27 mouse cellular contexts compared by ENCODE assay signal in genomic region chr6:123293509-123293908, GRCm38 (mm10). TPM values are rescaled to one million over a fixed set of nuclear protein-coding genes. Genes with fewer than 3 reads are reported as not detected.
A peak's percentile ranks its signal among the peaks of the same experiment; 100 is the strongest.
DNase-seq lines count a peak whose midpoint lies in the region; ATAC-seq and TF ChIP-seq lines count a peak whose summit lies in the region.
"Not testable (repeated sequence)": the region's sequence is repeated elsewhere in the genome, so short reads cannot be mapped to it uniquely, and the experiment has no call there.
"Had no signal": no experiment of that assay in that cellular context is flagged by ENCODE, and none has a peak within 500 bp of the region (broad histone marks: within the 10 kb centered on the region; RNA-seq: fewer than 3 reads in every experiment).

No protein-coding gene starts in this region.

- H3K4me3 ChIP-seq in MEL (ENCODE audit: control insufficient read depth in 1 of 2, insufficient read depth in 1 of 2, low read depth in 2 of 2, low read length in 2 of 2): peak overlapping the region; percentile 40 to 55
- not testable (repeated sequence) for H3K4me3 ChIP-seq in kidney, embryonic 15.5 days (replicated peaks); liver, embryonic 11.5 days (ENCODE audit: low read depth, low read length); liver, embryonic 14.5 days (ENCODE audit: insufficient read depth in 1 of 2, low read depth in 2 of 2, low read length in 2 of 2); liver, postnatal 0 days (ENCODE audit: low read depth, low read length)

- not testable (repeated sequence) for H3K79me2 ChIP-seq in MEL (ENCODE audit: control insufficient read depth, insufficient read depth, low read length, poor library complexity)

- not testable (repeated sequence) for DNase-seq in MEL (ENCODE audit: low read depth, low spot score); liver, embryonic 11.5 days (ENCODE audit: low spot score); liver, embryonic 14.5 days (ENCODE audit: low read depth in 3 of 3, low spot score in 3 of 3); liver, postnatal 0 days
- DNase-seq in spleen, postnatal 4 days (ENCODE audit: low spot score in 2 of 2): peak; percentile 23 to 64

- H3K9ac ChIP-seq in MEL (ENCODE audit: control insufficient read depth, low read depth, low read length, poor library complexity, severe bottlenecking): peak overlapping the region; percentile 60
- not testable (repeated sequence) for H3K9ac ChIP-seq in kidney, embryonic 15.5 days; liver, embryonic 11.5 days (ENCODE audit: low read depth, low read length); liver, postnatal 0 days (replicated peaks)
- peak overlapping the region; percentile 42; the same call in 1 of the 2 replicates for H3K9ac ChIP-seq in liver, embryonic 14.5 days (replicated peaks)

- TF ChIP-seq CTCF in MEL (IDR thresholded peaks at IDR 0.05 in 2 of 3, conservative IDR thresholded peaks at IDR 0.05 in 1 of 3; ENCODE audit: control insufficient read depth in 1 of 3, insufficient read depth in 1 of 3, low read depth in 2 of 3, low read length in 3 of 3, poor library complexity in 1 of 3, severe bottlenecking in 1 of 3); liver, embryonic 14.5 days (IDR thresholded peaks at IDR 0.05; ENCODE audit: low read depth); liver, postnatal 0 days (IDR thresholded peaks at IDR 0.05; ENCODE audit: low read depth): not testable (repeated sequence)

- 90% methylated on average over 11 of the region's 11 CpGs for WGBS in kidney, embryonic 15.5 days
- 68% methylated on average over 11 of the region's 11 CpGs for WGBS in liver, embryonic 11.5 days
- WGBS in liver, embryonic 14.5 days (ENCODE audit: insufficient replicate concordance): 38% methylated on average over 11 of the region's 11 CpGs
- 62% methylated on average over 11 of the region's 11 CpGs for WGBS in liver, postnatal 0 days (ENCODE audit: insufficient replicate concordance)

- peaks cover 0 to 26% of the 10 kb centered on the region in 2 experiments; a peak in 2 of 4 replicates for H3K36me3 ChIP-seq in MEL (ENCODE audit: control insufficient read depth in 1 of 2, insufficient read depth in 2 of 2, low read length in 2 of 2)
- not testable (repeated sequence) for H3K36me3 ChIP-seq in kidney, embryonic 15.5 days; liver, embryonic 11.5 days (ENCODE audit: control insufficient read depth, insufficient read depth, low read length); liver, embryonic 14.5 days (replicated peaks; ENCODE audit: control insufficient read depth, insufficient read depth, low read depth); liver, postnatal 0 days (replicated peaks; ENCODE audit: insufficient read depth, low read length)

- not testable (repeated sequence) for H3K4me2 ChIP-seq in kidney, embryonic 15.5 days; liver, embryonic 11.5 days
- H3K4me2 ChIP-seq in liver, embryonic 14.5 days (ENCODE audit: low read depth): peak overlapping the region; percentile 59
- H3K4me2 ChIP-seq in liver, postnatal 0 days (ENCODE audit: low read depth, low read length): peak overlapping the region; percentile 19; the same call in 1 of the 2 replicates

- TF ChIP-seq EP300 in MEL (IDR thresholded peaks at IDR 0.05; ENCODE audit: low read depth in 1 of 2, low read length in 2 of 2); liver, embryonic 14.5 days (IDR thresholded peaks at IDR 0.05; ENCODE audit: low read depth); liver, postnatal 0 days (IDR thresholded peaks at IDR 0.05; ENCODE audit: low read depth): not testable (repeated sequence)

- H3K9me3 ChIP-seq in MEL (replicated peaks; ENCODE audit: insufficient read depth, low read length); kidney, embryonic 15.5 days (replicated peaks); liver, embryonic 11.5 days (ENCODE audit: control insufficient read depth, low read length); liver, embryonic 14.5 days (ENCODE audit: control insufficient read depth, low read length); liver, postnatal 0 days (ENCODE audit: low read length): not testable (repeated sequence)

- not testable (repeated sequence) for TF ChIP-seq POLR2A in MEL (IDR thresholded peaks at IDR 0.05; ENCODE audit: control insufficient read depth in 1 of 2, insufficient read depth in 1 of 2, low read depth in 1 of 2, low read length in 2 of 2, poor library complexity in 1 of 2)

- H3K27me3 ChIP-seq in MEL (ENCODE audit: control insufficient read depth in 1 of 2, insufficient read depth in 2 of 2, low read length in 2 of 2); kidney, embryonic 15.5 days; liver, embryonic 11.5 days (replicated peaks; ENCODE audit: control insufficient read depth, insufficient read depth, low read length); liver, embryonic 14.5 days (ENCODE audit: control insufficient read depth, insufficient read depth, low read length); liver, postnatal 0 days (ENCODE audit: insufficient read depth, low read length): not testable (repeated sequence)

- TF ChIP-seq RAD21 in MEL (IDR thresholded peaks at IDR 0.05; ENCODE audit: low read depth, low read length): not testable (repeated sequence)

- ATAC-seq in kidney, embryonic 15.5 days (replicated peaks; ENCODE audit: low FRiP score): peak; percentile 52; the same call in 1 of the 2 replicates
- not testable (repeated sequence) for ATAC-seq in liver, embryonic 11.5 days (replicated peaks; ENCODE audit: low FRiP score); liver, postnatal 0 days
- peak; percentile 34; the same call in 1 of the 2 replicates for ATAC-seq in liver, embryonic 14.5 days (ENCODE audit: insufficient read depth)

- H3K4me1 ChIP-seq in MEL (ENCODE audit: control insufficient read depth in 1 of 2, insufficient read depth in 2 of 2, low read length in 2 of 2): peaks cover 16 to 21% of the 10 kb centered on the region in 2 experiments
- H3K4me1 ChIP-seq in kidney, embryonic 15.5 days; liver, embryonic 11.5 days (replicated peaks; ENCODE audit: control insufficient read depth, insufficient read depth, low read length): not testable (repeated sequence)
- H3K4me1 ChIP-seq in liver, embryonic 14.5 days (replicated peaks; ENCODE audit: control insufficient read depth in 2 of 2, insufficient read depth in 2 of 2, low read length in 1 of 2): peaks cover 36 to 40% of the 10 kb centered on the region in 2 experiments
- H3K4me1 ChIP-seq in liver, postnatal 0 days (ENCODE audit: insufficient read depth): peaks cover 10% of the 10 kb centered on the region

- peak overlapping the region; percentile 84 for H3K27ac ChIP-seq in MEL (ENCODE audit: control insufficient read depth, low read depth, low read length)
- not testable (repeated sequence) for H3K27ac ChIP-seq in kidney, embryonic 15.5 days
- H3K27ac ChIP-seq in liver, embryonic 11.5 days (ENCODE audit: low read depth, low read length): 0 out of 2 replicates have a peak overlapping the region, but pooled peaks have one; percentile 41
- H3K27ac ChIP-seq in liver, embryonic 14.5 days: peak overlapping the region; percentile 99
- H3K27ac ChIP-seq in liver, postnatal 0 days (ENCODE audit: low read depth): peak overlapping the region; percentile 81

RNA-seq across cellular contexts. Expression of gene Clec4e, which starts 3.8 kb away (rescaled TPM):
- total RNA-seq in MEL (2012; rRNA removed): 0.10 and 0.23 TPM in 2 replicates
- polyA plus RNA-seq in MEL (2012; ENCODE audit: insufficient read depth in 1 of 2, insufficient read length in 2 of 2, low read depth in 1 of 2, low replicate concordance in 2 of 2, missing spikeins in 1 of 2): under 1 TPM in 1 of 2 experiments, not detected in 1; 0.40 TPM
- polyA plus RNA-seq in kidney, embryonic 15.5 days (2015; fragmentation: Nextera tagmentation; extraction: Ambion mirVana): not detected in 2 replicates
- polyA plus RNA-seq in liver, embryonic 11.5 days (2014; fragmentation: Nextera tagmentation; extraction: Ambion mirVana): 0.32 and 0.38 TPM in 2 replicates
- 0.39 and 0.52 TPM in 2 replicates for polyA plus RNA-seq in liver, embryonic 14.5 days (2012; rRNA removed)
- 0.85 and 1.7 TPM in 2 replicates for polyA plus RNA-seq in liver, embryonic 14.5 days (2014; fragmentation: Nextera tagmentation; extraction: Ambion mirVana)
- 0.92 and 1.2 TPM in 2 replicates for polyA plus RNA-seq in liver, postnatal 0 days (2015; fragmentation: Nextera tagmentation; extraction: Ambion mirVana)
- total RNA-seq: adrenal gland, postnatal 25 days; CH12.LX; forebrain, postnatal 0 days; gastrocnemius, adult 2 months; gastrocnemius, postnatal 14 days had no signal
- polyA plus RNA-seq: activated CD4-positive, CD25-positive, alpha-beta regulatory T cell, adult 4 months; embryonic facial prominence, embryonic 11.5 days; forebrain, embryonic 11.5 days; forebrain, embryonic 14.5 days; forebrain, postnatal 0 days; frontal cortex, adult 2 months; heart, embryonic 11.5 days; hindbrain, embryonic 12.5 days had no signal

RNA-seq across cellular contexts. Expression of gene Vmn2r19, which starts 14.6 kb away (rescaled TPM):
- total RNA-seq in MEL (2012; rRNA removed): not detected in 2 replicates
- polyA plus RNA-seq in MEL (2012; ENCODE audit: insufficient read depth in 1 of 2, insufficient read length in 2 of 2, low read depth in 1 of 2, low replicate concordance in 2 of 2, missing spikeins in 1 of 2): not detected
- polyA plus RNA-seq in kidney, embryonic 15.5 days (2015; fragmentation: Nextera tagmentation; extraction: Ambion mirVana): not detected in 2 replicates
- polyA plus RNA-seq in liver, embryonic 11.5 days (2014; fragmentation: Nextera tagmentation; extraction: Ambion mirVana): not detected in 2 replicates
- polyA plus RNA-seq in liver, embryonic 14.5 days (2012; rRNA removed): not detected in 2 replicates
- not detected in 2 replicates for polyA plus RNA-seq in liver, embryonic 14.5 days (2014; fragmentation: Nextera tagmentation; extraction: Ambion mirVana)
- not detected in 2 replicates for polyA plus RNA-seq in liver, postnatal 0 days (2015; fragmentation: Nextera tagmentation; extraction: Ambion mirVana)
- total RNA-seq: adrenal gland, adult 8-10 months; adrenal gland, postnatal 25 days; CH12.LX; forebrain, postnatal 0 days; gastrocnemius, adult 2 months; gastrocnemius, postnatal 14 days; gastrocnemius, postnatal 4 days; heart, adult 8-10 months; heart, postnatal 25 days; hematopoietic stem cell, adult 5-6 weeks had no signal
- polyA plus RNA-seq: activated CD4-positive, CD25-positive, alpha-beta regulatory T cell, adult 4 months; embryonic facial prominence, embryonic 11.5 days; embryonic facial prominence, embryonic 14.5 days; forebrain, embryonic 11.5 days; forebrain, embryonic 14.5 days; forebrain, postnatal 0 days; frontal cortex, adult 2 months; heart, embryonic 11.5 days; heart, embryonic 14.5 days; heart, postnatal 0 days; hindbrain, embryonic 12.5 days; hindbrain, embryonic 15.5 days had no signal

RNA-seq across cellular contexts. Expression of gene Clec4d, which starts 31.6 kb away (rescaled TPM):
- 2.0 and 5.5 TPM in 2 replicates for total RNA-seq in MEL (2012; rRNA removed)
- polyA plus RNA-seq in MEL (2012; ENCODE audit: insufficient read depth in 1 of 2, insufficient read length in 2 of 2, low read depth in 1 of 2, low replicate concordance in 2 of 2, missing spikeins in 1 of 2): 1 to 10 TPM in 1 of 2 experiments, not detected in 1; 5.6 TPM
- polyA plus RNA-seq in kidney, embryonic 15.5 days (2015; fragmentation: Nextera tagmentation; extraction: Ambion mirVana): 0.35 TPM in 1 of 2 replicates, not detected in the other
- polyA plus RNA-seq in liver, embryonic 11.5 days (2014; fragmentation: Nextera tagmentation; extraction: Ambion mirVana): 0.92 and 1.8 TPM in 2 replicates
- polyA plus RNA-seq in liver, embryonic 14.5 days (2012; rRNA removed): 0.37 and 0.59 TPM in 2 replicates
- polyA plus RNA-seq in liver, embryonic 14.5 days (2014; fragmentation: Nextera tagmentation; extraction: Ambion mirVana): 0.81 and 0.92 TPM in 2 replicates
- polyA plus RNA-seq in liver, postnatal 0 days (2015; fragmentation: Nextera tagmentation; extraction: Ambion mirVana): 0.53 and 1.3 TPM in 2 replicates
- total RNA-seq: CH12.LX; forebrain, postnatal 0 days; gastrocnemius, adult 2 months; gastrocnemius, postnatal 14 days had no signal
- polyA plus RNA-seq: activated CD4-positive, CD25-positive, alpha-beta regulatory T cell, adult 4 months; embryonic facial prominence, embryonic 11.5 days; forebrain, embryonic 11.5 days; forebrain, embryonic 14.5 days; forebrain, postnatal 0 days; heart, embryonic 14.5 days; hindbrain, embryonic 12.5 days; hindbrain, embryonic 15.5 days had no signal
